Mouse (Mus musculus) telencephalon, adult 2 months (tissue): ENCODE measurements around the gene Fgr.
"Not testable (repeated sequence)": the region's sequence is repeated elsewhere in the genome, so short reads cannot be mapped to it uniquely, and the experiment has no call there.

Experiments used
- DNase-seq: peaks from one replicate; pipeline ENCODE4 v3.0.0-alpha.2; 2011; ENCODE audit warnings: low read depth, low spot score

Gene Fgr

GRCm38 (mm10) chr4:132983664-132984512, 10.0 kb downstream of the Fgr start:
- peak; percentile 32 for DNase-seq

GRCm38 (mm10) chr4:132988581-132989355, 14.9 kb downstream of the Fgr start:
- DNase-seq = no peak

GRCm38 (mm10) chr4:132993553-132993952, 19.7 kb downstream of the Fgr start:
- DNase-seq = no peak

GRCm38 (mm10) chr4:132997469-132998237, 23.8 kb downstream of the Fgr start:
- no peak for DNase-seq

- no peak for DNase-seq
Measured at GRCm38 (mm10) chr4:133002896-133003295, 29.0 kb downstream of the Fgr start.

- DNase-seq = no peak
Measured at GRCm38 (mm10) chr4:133003316-133004018, 29.6 kb downstream of the Fgr start.

- no peak for DNase-seq
Measured at GRCm38 (mm10) chr4:133005233-133005632, 31.3 kb downstream of the Fgr start.

GRCm38 (mm10) chr4:133005885-133006451, 32.1 kb downstream of the Fgr start:
- DNase-seq = not testable (repeated sequence)

GRCm38 (mm10) chr4:133007513-133008380, 33.9 kb downstream of the Fgr start:
- no peak for DNase-seq

GRCm38 (mm10) chr4:133009131-133009530, 35.2 kb downstream of the Fgr start:
- DNase-seq = no peak

GRCm38 (mm10) chr4:133009676-133010075, 35.8 kb downstream of the Fgr start:
- no peak for DNase-seq

GRCm38 (mm10) chr4:133010611-133011010, 36.7 kb downstream of the Fgr start:
- DNase-seq = no peak

GRCm38 (mm10) chr4:133011028-133011820, 37.3 kb downstream of the Fgr start, which contains the start of gene Ahdc1:
TSS of gene Ahdc1 (plus strand) at chr4:133011260.
- peak; percentile 83 for DNase-seq

- no peak for DNase-seq
Measured at GRCm38 (mm10) chr4:133011821-133012775, 38.2 kb downstream of the Fgr start.

- DNase-seq = no peak
Measured at GRCm38 (mm10) chr4:133012776-133013265, 38.9 kb downstream of the Fgr start.

GRCm38 (mm10) chr4:133013266-133013891, 39.5 kb downstream of the Fgr start:
- DNase-seq = no peak

GRCm38 (mm10) chr4:133014088-133014487, 40.2 kb downstream of the Fgr start:
- no peak for DNase-seq
